Mouse (Mus musculus) gastrocnemius, postnatal 36 days (tissue): ENCODE measurements around the gene Gm4871. TPM values are rescaled to one million over a fixed set of nuclear protein-coding genes. Genes with fewer than 3 reads are reported as not detected.

Source experiments
- DNase-seq, 2 experiments: peaks; one replicate each; pipeline ENCODE4 v3.0.0; 2022
- intact Hi-C: fragments of 180-260 bp; cut with DNase I; formaldehyde crosslinking; loops from one replicate; pipeline ENCODE4 v1.15.1; 2025
- total RNA-seq, 2 experiments: library from RNA; stranded (reverse); gene quantifications; 2 replicates each; pipeline ENCODE4 v1.2.3; 2021

Gm4871 gene
- total RNA-seq, 2 experiments from 2014 or later: not detected

- intact Hi-C loops: no loop called here
- DNase-seq: no peak
These were observed 29.2 kb downstream of the Gm4871 start for GRCm38 (mm10) chr5:145003362-145003761.

GRCm38 (mm10) chr5:144998491-144998890 lies 34.1 kb downstream of the Gm4871 start:
- DNase-seq: no peak
- intact Hi-C loops: no loop called here

DNA sequence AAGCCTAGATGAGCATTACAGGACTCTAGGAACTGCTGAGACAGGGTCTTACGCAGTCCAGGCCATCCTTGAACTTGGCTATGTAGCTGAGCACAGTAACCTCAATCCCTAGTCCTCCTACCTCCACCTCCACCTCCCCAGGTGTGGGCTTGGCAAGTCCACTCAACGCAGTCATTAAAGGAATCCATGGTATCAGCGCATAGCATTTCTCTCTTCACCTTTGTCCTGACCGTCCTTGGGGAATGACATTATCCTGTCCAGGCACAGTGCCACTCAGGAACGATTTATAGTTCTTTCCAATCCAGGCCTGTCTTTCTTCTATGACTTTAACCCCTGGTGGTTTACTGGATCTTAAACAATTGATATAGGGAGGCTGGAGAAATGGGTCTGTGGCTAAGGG lies 42.1 kb downstream of the Gm4871 start:
- no peak for DNase-seq
- intact Hi-C loops: no loop called here

DNA sequence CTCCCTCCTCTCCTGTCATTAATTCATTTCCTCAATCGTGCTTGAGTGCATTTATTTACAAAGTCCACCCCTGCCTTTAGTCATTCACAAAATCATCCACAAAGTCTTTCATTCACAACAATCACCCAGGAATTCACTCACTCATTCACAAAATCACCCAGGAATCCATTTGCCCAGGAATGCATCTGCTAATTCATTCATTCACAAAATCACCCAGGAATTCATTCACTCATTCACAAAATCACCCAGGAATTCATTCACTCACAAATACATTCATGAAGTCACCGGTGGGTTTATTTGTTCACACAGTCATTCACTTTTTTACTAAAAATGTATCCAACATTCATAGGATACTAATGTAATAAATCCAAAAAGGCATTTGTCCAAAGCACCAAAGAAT lies 42.5 kb downstream of the Gm4871 start:
- intact Hi-C loops: no loop called here
- no peak for DNase-seq

DNA sequence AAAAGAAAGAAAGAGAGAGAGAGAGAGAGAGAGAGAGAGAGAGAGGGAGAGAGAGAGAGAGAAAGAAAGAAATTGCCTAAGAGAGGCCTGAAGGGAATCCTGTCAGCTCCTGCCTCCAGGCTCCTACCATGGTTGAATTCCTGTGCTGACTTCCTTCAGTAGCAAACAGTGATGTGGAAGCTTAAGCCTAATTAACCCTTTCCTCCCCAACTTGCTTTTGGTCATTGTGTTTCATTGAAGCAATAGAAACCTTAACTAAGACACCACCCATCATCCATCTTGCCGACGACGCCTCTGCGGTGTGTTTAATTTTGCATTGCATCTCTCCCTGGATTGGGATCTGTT lies 43.5 kb downstream of the Gm4871 start:
- no peak for DNase-seq
- intact Hi-C loops: no loop called here

GRCm38 (mm10) chr5:144988340-144989060 lies 44.1 kb downstream of the Gm4871 start:
- intact Hi-C loops: no loop called here
- peak in 1 of 2 experiments; percentile 16 for DNase-seq

DNA sequence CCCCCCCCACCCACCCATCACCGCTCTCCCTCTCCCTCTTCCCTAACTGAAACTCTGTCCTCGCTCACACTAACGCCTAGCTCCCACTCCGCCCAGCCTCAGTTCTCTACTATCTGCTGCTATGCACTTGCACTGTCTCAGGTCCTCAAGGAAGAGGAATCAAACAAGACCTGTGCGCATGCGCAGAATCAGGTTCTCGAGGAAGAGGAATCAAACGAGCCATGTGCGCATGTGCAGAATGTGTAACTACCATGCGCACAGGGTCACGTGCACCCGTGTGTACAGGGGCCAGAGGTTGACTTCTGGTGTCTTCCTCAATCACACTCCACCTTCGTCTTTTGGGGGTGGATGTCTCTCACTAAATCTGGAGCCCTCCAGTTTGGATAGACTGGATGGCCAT lies 45.0 kb downstream of the Gm4871 start:
- intact Hi-C loops: loop anchor here (2.0 kb wide), 1 partner anchor 103 kb away; no protein-coding TSS in a partner anchor
- no peak for DNase-seq

DNA sequence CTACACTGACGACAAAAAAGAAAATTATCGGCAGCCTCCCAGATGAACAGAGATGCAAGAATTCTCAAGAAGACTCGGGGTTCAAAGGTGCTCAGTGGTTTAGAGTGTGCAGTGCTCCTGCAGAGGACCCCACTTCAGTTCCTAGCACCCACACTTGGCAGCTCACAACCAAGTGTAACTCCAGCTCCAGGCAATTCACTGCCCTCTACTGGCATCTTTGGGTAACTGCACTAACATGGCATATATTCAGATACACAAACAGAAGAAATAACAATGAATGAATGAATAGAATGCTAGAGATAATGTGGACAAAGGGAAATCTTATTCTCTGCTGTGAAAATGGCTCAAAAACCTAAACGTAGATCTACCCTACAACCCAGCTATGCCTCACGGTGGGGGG lies 47.7 kb downstream of the Gm4871 start:
- DNase-seq: no peak
- intact Hi-C loops: no loop called here

DNA sequence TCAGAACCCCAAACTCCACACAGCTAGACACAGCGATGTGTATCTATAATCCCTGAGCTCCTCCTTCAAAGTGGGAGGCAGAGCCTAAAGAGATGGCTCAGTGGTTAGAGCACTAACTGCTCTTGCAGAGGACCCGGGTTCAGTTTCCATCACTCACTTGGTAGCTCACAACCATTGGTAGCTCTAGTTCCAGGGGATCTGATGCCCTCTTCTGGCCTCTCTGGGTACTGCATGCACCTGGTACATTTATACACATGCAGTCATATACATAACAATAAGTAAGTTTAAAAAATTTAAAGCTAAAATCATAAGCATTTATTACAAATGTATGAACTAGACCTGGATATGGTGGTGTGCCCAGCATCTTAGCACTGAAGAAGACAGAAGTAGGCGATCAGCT lies 49.3 kb downstream of the Gm4871 start:
- intact Hi-C loops: no loop called here
- DNase-seq: no peak

Other genes with a start within 250 kb of the Gm4871 start
- gene Smurf1, start 66.9 kb downstream of the Gm4871 start, total RNA-seq: 10 to 100 TPM in 1 of 2 experiments, 1 to 10 TPM in 1; 9.4 to 11.0 TPM
- gene 1700018F24Rik, start 10.2 kb upstream of the Gm4871 start, total RNA-seq: not detected
- 10 to 100 TPM; 25.0 to 26.1 TPM for gene Arpc1a, start 51.1 kb upstream of the Gm4871 start, total RNA-seq
- gene Kpna7, start 51.3 kb upstream of the Gm4871 start, total RNA-seq: not detected
- 10 to 100 TPM; 28.3 to 30.4 TPM for gene Arpc1b, start 81.5 kb upstream of the Gm4871 start, total RNA-seq
- 10 to 100 TPM; 48.3 to 52.2 TPM for gene Pdap1, start 107.5 kb upstream of the Gm4871 start, total RNA-seq
- 10 to 100 TPM; 44.3 to 47.0 TPM for gene Bud31, start 107.6 kb upstream of the Gm4871 start, total RNA-seq
- 10 to 100 TPM; 11.3 to 12.0 TPM for gene Ptcd1, start 134.4 kb upstream of the Gm4871 start, total RNA-seq
- gene Cpsf4, start 134.5 kb upstream of the Gm4871 start, total RNA-seq: 1 to 10 TPM; 7.3 to 8.7 TPM
- 100 to 1,000 TPM; 691 to 699 TPM for gene Atp5j2, start 159.3 kb upstream of the Gm4871 start, total RNA-seq
- gene Zkscan14, start 169.1 kb upstream of the Gm4871 start, total RNA-seq: 10 to 100 TPM in 1 of 2 experiments, 1 to 10 TPM in 1; 8.5 to 13.0 TPM
- 1 to 10 TPM; 5.4 to 7.5 TPM for gene Zkscan5, start 171.8 kb upstream of the Gm4871 start, total RNA-seq
- 10 to 100 TPM in 1 of 2 experiments, 1 to 10 TPM in 1; 9.2 to 14.6 TPM for gene Zfp655, start 199.0 kb upstream of the Gm4871 start, total RNA-seq
- 1 to 10 TPM; 6.6 to 9.3 TPM for gene Zscan25, start 247.7 kb upstream of the Gm4871 start, total RNA-seq